Mouse (Mus musculus) A20 (cell line): Measurements from ENCODE around the gene Rasa3.

Experiments
- DNase-seq: peaks from one replicate; pipeline ENCODE4 v3.0.0-alpha.2; 2011; ENCODE audit warnings: low read depth, low spot score

Gene Rasa3

GRCm38 (mm10) chr8:13685674-13686314 is 8.4 kb upstream of the Rasa3 start:
- DNase-seq: peak; percentile 77

GRCm38 (mm10) chr8:13684131-13684530 is 6.7 kb upstream of the Rasa3 start:
- no peak for DNase-seq

GRCm38 (mm10) chr8:13678182-13678581 is 779 bp upstream of the Rasa3 start:
- DNase-seq: peak; percentile 84

- DNase-seq: peak; percentile 81
Observed at GRCm38 (mm10) chr8:13676701-13677412, 546 bp downstream of the Rasa3 start.

GRCm38 (mm10) chr8:13676302-13676700 is 1.1 kb downstream of the Rasa3 start:
- peak; percentile 76 for DNase-seq

- no peak for DNase-seq
Observed at GRCm38 (mm10) chr8:13675524-13675923, 1.9 kb downstream of the Rasa3 start.

GRCm38 (mm10) chr8:13675121-13675520 is 2.3 kb downstream of the Rasa3 start:
- peak; percentile 79 for DNase-seq

GRCm38 (mm10) chr8:13674294-13675010 is 3.0 kb downstream of the Rasa3 start:
- peak; percentile 87 for DNase-seq

GRCm38 (mm10) chr8:13673215-13673614 is 4.2 kb downstream of the Rasa3 start:
- peak; percentile 79 for DNase-seq

- DNase-seq: peak; percentile 66
Observed at GRCm38 (mm10) chr8:13671246-13672003, 6.0 kb downstream of the Rasa3 start.

GRCm38 (mm10) chr8:13670011-13670471 is 7.4 kb downstream of the Rasa3 start:
- DNase-seq: no peak

- no peak for DNase-seq
Observed at GRCm38 (mm10) chr8:13668367-13668766, 9.0 kb downstream of the Rasa3 start.

- DNase-seq: peak; percentile 25
Observed at GRCm38 (mm10) chr8:13667917-13668316, 9.5 kb downstream of the Rasa3 start.

- DNase-seq: no peak
Observed at GRCm38 (mm10) chr8:13665944-13666343, 11.5 kb downstream of the Rasa3 start.

GRCm38 (mm10) chr8:13665538-13665937 is 11.9 kb downstream of the Rasa3 start:
- no peak for DNase-seq

- no peak for DNase-seq
Observed at GRCm38 (mm10) chr8:13664711-13665210, 12.6 kb downstream of the Rasa3 start.

GRCm38 (mm10) chr8:13660323-13660722 is 17.1 kb downstream of the Rasa3 start:
- DNase-seq: no peak

GRCm38 (mm10) chr8:13657479-13657878 is 19.9 kb downstream of the Rasa3 start:
- no peak for DNase-seq

- DNase-seq: no peak
Observed at GRCm38 (mm10) chr8:13655033-13655351, 22.4 kb downstream of the Rasa3 start.

GRCm38 (mm10) chr8:13654350-13655032 is 22.9 kb downstream of the Rasa3 start:
- DNase-seq: no peak

GRCm38 (mm10) chr8:13650541-13651191 is 26.7 kb downstream of the Rasa3 start:
- DNase-seq: no peak
